Mouse (Mus musculus) liver (tissue): ENCODE measurements around the gene Tmem232.
A peak's percentile ranks its signal among the peaks of the same experiment; 100 is the strongest.
"Not testable (repeated sequence)": the region's sequence is repeated elsewhere in the genome, so short reads cannot be mapped to it uniquely, and the experiment has no call there.

Experiments
- DNase-seq: peaks from one replicate; pipeline ENCODE4 v3.0.0-alpha.2; 2020; ENCODE audit warnings: mixed read lengths

Tmem232 gene

GRCm38 (mm10) chr17:65540441-65541272 lies at the start of gene Tmem232:
Gene Tmem232 (minus strand): TSS chr17:65540782.
- DNase-seq, result no peak

- DNase-seq, result no peak
These were observed 46.3 kb upstream of the Tmem232 start for GRCm38 (mm10) chr17:65586892-65587291.

DNA sequence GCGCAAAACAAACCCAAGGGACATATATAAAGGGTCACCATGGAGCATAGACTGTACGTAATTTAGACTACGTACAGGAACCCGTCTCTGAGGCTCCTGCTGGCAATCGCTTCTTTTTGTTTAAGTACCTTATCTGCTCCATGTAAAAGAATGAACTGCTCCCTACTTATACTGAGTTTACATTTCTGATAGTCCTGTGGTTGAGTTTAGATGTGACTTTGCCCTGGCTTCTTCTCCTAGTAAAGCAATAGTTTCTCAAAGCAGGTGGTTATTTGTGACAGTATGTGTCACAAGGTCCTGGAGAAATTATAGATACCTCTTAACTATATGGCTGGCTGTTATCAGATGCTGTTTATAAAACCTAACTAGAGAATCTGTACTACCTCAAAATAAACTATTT lies 40.9 kb upstream of the Tmem232 start:
- DNase-seq, result no peak

GRCm38 (mm10) chr17:65579766-65580165 lies 39.2 kb upstream of the Tmem232 start:
- DNase-seq, result no peak

- no peak for DNase-seq
These were observed 34.8 kb upstream of the Tmem232 start for GRCm38 (mm10) chr17:65575339-65575738.

- DNase-seq, result no peak
These were observed 34.3 kb upstream of the Tmem232 start for GRCm38 (mm10) chr17:65574850-65575249.

GRCm38 (mm10) chr17:65571866-65572265 lies 31.3 kb upstream of the Tmem232 start:
- no peak for DNase-seq

DNA sequence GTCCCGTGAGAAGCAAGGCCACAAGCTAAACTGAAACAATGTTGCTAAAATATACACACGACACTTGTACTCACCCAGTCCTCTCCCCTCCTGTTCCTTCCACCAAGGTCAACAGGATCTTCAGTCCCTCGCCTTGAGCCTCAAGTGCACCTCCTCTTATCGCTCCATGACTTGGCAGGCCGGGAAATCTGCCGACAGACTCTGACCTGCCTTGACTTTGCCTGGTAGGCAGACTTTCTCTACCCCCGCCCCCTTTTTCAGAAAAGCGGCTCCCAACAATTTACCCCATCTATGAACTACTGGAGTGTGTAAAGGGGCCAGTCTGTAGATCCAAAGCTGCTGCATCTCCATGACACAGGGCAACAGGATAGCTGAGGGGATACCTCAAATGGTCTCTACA lies 30.9 kb upstream of the Tmem232 start:
- no peak for DNase-seq

GRCm38 (mm10) chr17:65564189-65564588 lies 23.6 kb upstream of the Tmem232 start:
- no peak for DNase-seq

DNA sequence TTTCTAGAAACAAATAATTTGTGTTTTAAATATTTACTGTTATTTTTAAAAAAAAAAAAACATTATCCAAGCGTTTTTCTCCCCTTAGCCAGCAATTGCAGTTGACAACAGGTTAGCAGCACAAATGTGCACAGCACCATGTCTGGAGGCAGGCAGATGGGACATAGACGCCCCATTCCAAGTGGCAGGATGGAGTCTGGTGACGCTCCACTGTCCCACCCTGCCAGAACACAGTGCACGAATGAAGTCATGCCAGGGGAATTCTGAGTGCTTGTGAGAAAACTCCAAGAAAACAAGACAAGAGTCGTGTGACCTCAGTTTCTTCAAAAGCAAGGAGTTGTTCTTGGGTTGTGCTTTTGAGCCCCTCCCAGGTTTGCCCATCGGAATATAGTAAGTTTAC lies 22.8 kb upstream of the Tmem232 start:
- DNase-seq, result no peak

DNA sequence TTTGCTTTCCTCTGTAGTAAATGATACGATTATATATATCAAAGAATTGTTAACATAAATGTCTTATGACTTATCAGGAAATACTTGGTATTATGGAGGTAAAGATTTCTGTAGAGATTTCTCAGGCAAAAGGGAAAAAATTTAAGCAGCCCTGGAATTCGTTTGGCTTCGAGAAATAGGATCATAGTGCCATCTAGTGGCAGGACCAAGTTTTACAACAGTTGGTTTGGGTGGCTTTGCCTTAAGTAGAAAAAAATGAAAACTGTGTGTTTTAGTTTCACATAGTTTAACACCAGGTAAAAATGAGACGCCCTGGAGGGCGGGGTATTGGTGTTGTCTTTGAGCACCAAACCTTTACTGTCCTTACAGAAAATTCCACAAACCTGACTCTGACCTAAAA lies 22.2 kb upstream of the Tmem232 start:
- DNase-seq, result peak; percentile 45

- no peak for DNase-seq
These were observed 20.9 kb upstream of the Tmem232 start for GRCm38 (mm10) chr17:65561361-65562015.

DNA sequence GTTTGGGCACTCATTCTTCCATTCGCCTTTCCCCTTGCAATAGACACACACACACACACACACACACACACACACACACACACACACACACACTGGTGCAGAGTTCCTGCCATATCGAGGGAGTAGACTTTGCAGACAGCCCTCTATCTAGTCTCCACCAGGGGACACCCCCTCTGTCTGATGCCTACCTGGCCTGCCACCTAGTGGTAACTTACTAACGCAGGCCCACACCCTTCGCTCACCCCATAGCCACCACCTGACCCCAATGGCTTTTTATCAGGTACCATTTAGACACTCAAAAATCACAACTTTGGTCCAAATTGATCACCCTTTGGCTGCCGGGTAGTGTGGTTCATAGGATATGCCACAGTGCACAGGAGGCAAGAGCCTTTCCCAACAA lies 18.7 kb upstream of the Tmem232 start:
- peak; percentile 33 for DNase-seq

DNA sequence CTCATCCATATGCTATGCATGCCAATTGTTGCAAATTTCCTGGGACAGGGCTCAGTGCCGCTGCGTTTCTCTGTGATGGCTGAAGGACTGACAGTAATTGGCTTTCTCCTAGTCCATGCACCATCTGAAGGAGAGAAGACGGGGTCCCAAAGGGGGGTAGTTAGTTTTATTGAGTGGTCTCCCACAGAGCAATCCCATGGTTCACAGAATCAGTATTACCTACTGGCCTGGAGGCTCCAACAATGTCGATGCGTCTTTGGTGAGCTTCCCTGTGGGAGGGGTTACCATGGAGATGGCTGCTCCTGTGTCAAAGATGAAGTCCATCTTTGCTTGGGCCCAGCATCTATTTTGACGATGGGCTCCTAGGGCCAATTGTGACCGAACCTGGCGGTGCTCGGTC lies 18.2 kb upstream of the Tmem232 start:
- DNase-seq, result no peak

GRCm38 (mm10) chr17:65558217-65558616 lies 17.6 kb upstream of the Tmem232 start:
- peak; percentile 70 for DNase-seq

GRCm38 (mm10) chr17:65557212-65557611 lies 16.6 kb upstream of the Tmem232 start:
- DNase-seq, result peak; percentile 56

GRCm38 (mm10) chr17:65556798-65557197 lies 16.2 kb upstream of the Tmem232 start:
- peak; percentile 35 for DNase-seq

DNA sequence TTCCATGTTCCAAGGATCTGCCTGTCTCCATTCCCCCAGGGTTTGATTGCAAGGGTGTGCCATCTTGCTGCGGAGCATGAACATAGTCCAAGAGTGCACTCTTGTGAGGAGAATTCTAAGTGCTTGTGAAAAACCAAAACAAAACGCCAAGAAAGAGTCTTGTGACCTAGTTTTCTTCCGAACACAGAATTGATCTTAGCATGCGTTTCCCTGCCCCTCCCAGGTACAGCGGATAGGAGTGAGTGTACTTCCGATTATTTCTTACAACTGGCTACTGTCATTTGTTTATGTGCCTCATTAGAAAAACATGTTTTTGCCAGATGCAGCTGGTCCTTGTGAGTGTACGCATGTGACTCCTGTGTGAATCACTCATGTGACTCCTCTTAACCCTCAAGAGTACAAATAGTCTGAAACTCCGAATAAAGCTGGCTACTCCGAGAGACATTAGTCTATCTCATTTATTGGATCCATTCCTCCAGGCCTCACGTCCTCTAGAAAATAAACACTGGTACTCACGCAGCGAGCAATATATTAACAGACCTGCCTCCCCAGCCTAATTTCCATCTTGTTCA lies 11.9 kb upstream of the Tmem232 start:
- no peak for DNase-seq

- no peak for DNase-seq
These were observed 9.8 kb upstream of the Tmem232 start for GRCm38 (mm10) chr17:65550357-65550756.

GRCm38 (mm10) chr17:65548698-65549365 lies 8.2 kb upstream of the Tmem232 start:
- DNase-seq, result no peak

GRCm38 (mm10) chr17:65546221-65546620 lies 5.6 kb upstream of the Tmem232 start:
- not testable (repeated sequence) for DNase-seq

- DNase-seq, result peak; percentile 45
These were observed 4.4 kb downstream of the Tmem232 start for GRCm38 (mm10) chr17:65536156-65536555.

- not testable (repeated sequence) for DNase-seq
These were observed 8.2 kb downstream of the Tmem232 start for GRCm38 (mm10) chr17:65532381-65532780.
